Mouse (Mus musculus): ENCODE measurements at regions not wholly inside any gene's neighbourhood (a gene's known extent, or its start where the extent isn't known, plus 50 kb on each side); places are given as distances from the start of the nearest gene placed in this dataset.

- no peak overlapping the region for H3K9ac ChIP-seq (replicated peaks; ENCODE audit: low read length)
- no peak overlapping the region for H3K4me2 ChIP-seq (ENCODE audit: low read depth, low read length)
- no peak overlapping the region for H3K4me3 ChIP-seq (ENCODE audit: low read depth, low read length)
- DNase-seq (ENCODE audit: low spot score) = no peak
- no peak for ATAC-seq (replicated peaks; ENCODE audit: insufficient number of reproducible peaks, low FRiP score, low TSS enrichment, low read depth)
- H3K36me3 ChIP-seq (replicated peaks; ENCODE audit: control insufficient read depth, insufficient read depth, low read depth, low read length) = no peaks in the 10 kb centered on the region
- no peak overlapping the region for H3K27ac ChIP-seq (replicated peaks; ENCODE audit: low read depth, low read length)
- 61% methylated on average over 3 of the region's 3 CpGs for WGBS
- no peaks in the 10 kb centered on the region for H3K4me1 ChIP-seq (ENCODE audit: control insufficient read depth, insufficient read depth, low read length)
- H3K9me3 ChIP-seq (replicated peaks; ENCODE audit: control insufficient read depth, low read length) = no peaks in the 10 kb centered on the region
- no peaks in the 10 kb centered on the region for H3K27me3 ChIP-seq (ENCODE audit: control insufficient read depth, insufficient read depth, low read length)
Observed at GRCm38 (mm10) chr5:132848086-132848485, 304.9 kb upstream of the Auts2 start.

DNA sequence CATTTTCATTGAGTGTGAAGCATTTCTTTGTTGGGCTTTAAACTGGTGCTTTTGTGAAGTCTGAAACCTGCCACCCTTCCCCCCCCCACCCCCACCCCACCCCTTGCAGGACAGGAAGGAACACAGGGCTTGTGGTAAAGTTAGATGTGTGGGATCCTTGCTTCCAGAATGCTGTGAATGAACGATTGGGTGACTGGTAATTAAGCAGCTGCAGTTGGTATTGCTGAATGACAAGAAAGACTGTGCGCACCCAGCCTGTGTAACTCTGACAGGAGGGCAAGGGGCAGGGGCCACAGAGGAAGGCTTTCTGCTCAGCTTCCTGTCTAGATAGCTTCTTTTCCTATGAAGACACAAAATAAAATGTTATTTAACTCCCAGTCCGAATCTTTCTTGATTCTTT, 300.1 kb upstream of the Auts2 start:
- no peaks in the 10 kb centered on the region for H3K4me1 ChIP-seq (ENCODE audit: control insufficient read depth, insufficient read depth, low read length)
- H3K4me2 ChIP-seq (ENCODE audit: low read depth, low read length) = no peak overlapping the region
- DNase-seq (ENCODE audit: low spot score) (no peak), ATAC-seq (replicated peaks; ENCODE audit: insufficient number of reproducible peaks, low FRiP score, low TSS enrichment, low read depth) (no peak)
- no peak overlapping the region for H3K9ac ChIP-seq (replicated peaks; ENCODE audit: low read length)
- H3K9me3 ChIP-seq (replicated peaks; ENCODE audit: control insufficient read depth, low read length) = no peaks in the 10 kb centered on the region
- H3K4me3 ChIP-seq (ENCODE audit: low read depth, low read length) = no peak overlapping the region
- no peaks in the 10 kb centered on the region for H3K36me3 ChIP-seq (replicated peaks; ENCODE audit: control insufficient read depth, insufficient read depth, low read depth, low read length)
- H3K27ac ChIP-seq (replicated peaks; ENCODE audit: low read depth, low read length) = no peak overlapping the region
- no peaks in the 10 kb centered on the region for H3K27me3 ChIP-seq (ENCODE audit: control insufficient read depth, insufficient read depth, low read length)
- WGBS = 46% methylated on average over 3 of the region's 3 CpGs

- 91% methylated on average over 3 of the region's 3 CpGs for whole genome bisulfite sequencing
- no peak overlapping the region for H3K27ac ChIP-seq (replicated peaks; ENCODE audit: low read depth, low read length)
- H3K9ac ChIP-seq (replicated peaks; ENCODE audit: low read length) = no peak overlapping the region
- no peak for DNase-seq (ENCODE audit: low spot score)
- H3K9me3 ChIP-seq (replicated peaks; ENCODE audit: control insufficient read depth, low read length) = no peaks in the 10 kb centered on the region
- no peak for ATAC-seq (replicated peaks; ENCODE audit: insufficient number of reproducible peaks, low FRiP score, low TSS enrichment, low read depth)
- no peaks in the 10 kb centered on the region for H3K36me3 ChIP-seq (replicated peaks; ENCODE audit: control insufficient read depth, insufficient read depth, low read depth, low read length)
- H3K27me3 ChIP-seq (ENCODE audit: control insufficient read depth, insufficient read depth, low read length) = no peaks in the 10 kb centered on the region
- H3K4me3 ChIP-seq (ENCODE audit: low read depth, low read length) = no peak overlapping the region
- no peaks in the 10 kb centered on the region for H3K4me1 ChIP-seq (ENCODE audit: control insufficient read depth, insufficient read depth, low read length)
- H3K4me2 ChIP-seq (ENCODE audit: low read depth, low read length) = no peak overlapping the region
Observed at GRCm38 (mm10) chr5:132841794-132842193, 298.6 kb upstream of the Auts2 start.

- Histone ChIP-seq H3K36me3 (replicated peaks; ENCODE audit: control insufficient read depth, insufficient read depth, low read depth, low read length) (no peaks in the 10 kb centered on the region), H3K4me3 (ENCODE audit: low read depth, low read length) (no peak overlapping the region), H3K4me1 (ENCODE audit: control insufficient read depth, insufficient read depth, low read length) (no peaks in the 10 kb centered on the region), H3K9ac (replicated peaks; ENCODE audit: low read length) (no peak overlapping the region), H3K27me3 (ENCODE audit: control insufficient read depth, insufficient read depth, low read length) (no peaks in the 10 kb centered on the region), H3K27ac (replicated peaks; ENCODE audit: low read depth, low read length) (no peak overlapping the region), H3K9me3 (replicated peaks; ENCODE audit: control insufficient read depth, low read length) (no peaks in the 10 kb centered on the region), H3K4me2 (ENCODE audit: low read depth, low read length) (no peak overlapping the region)
- no peak for ATAC-seq (replicated peaks; ENCODE audit: insufficient number of reproducible peaks, low FRiP score, low TSS enrichment, low read depth)
- WGBS = 45% methylated on average over 2 of the region's 2 CpGs
- no peak for DNase-seq (ENCODE audit: low spot score)
Observed at GRCm38 (mm10) chr5:132837420-132837819, 294.3 kb upstream of the Auts2 start.

DNA sequence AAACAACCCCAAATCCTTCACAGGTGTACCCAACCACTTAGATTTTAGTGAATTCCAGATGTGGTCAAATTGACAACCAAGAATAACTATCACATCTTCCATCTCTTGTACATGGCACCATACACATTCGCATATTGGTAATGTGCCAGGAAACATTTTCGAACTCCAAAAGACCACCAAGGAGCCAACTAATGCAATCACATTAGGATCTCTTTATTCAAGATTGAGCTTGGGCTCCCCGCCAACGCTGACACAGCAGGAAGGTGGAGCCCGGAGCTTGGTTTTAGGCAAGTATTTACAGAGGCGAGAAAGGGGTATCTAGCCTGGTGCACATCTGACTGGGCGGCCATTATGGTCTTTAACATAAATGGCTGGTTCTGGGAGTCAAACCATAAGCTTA, 285.8 kb upstream of the Auts2 start:
- Histone ChIP-seq H3K4me1 (ENCODE audit: control insufficient read depth, insufficient read depth, low read length) (no peaks in the 10 kb centered on the region), H3K27ac (replicated peaks; ENCODE audit: low read depth, low read length) (no peak overlapping the region), H3K9me3 (replicated peaks; ENCODE audit: control insufficient read depth, low read length) (no peaks in the 10 kb centered on the region), H3K9ac (replicated peaks; ENCODE audit: low read length) (no peak overlapping the region), H3K36me3 (replicated peaks; ENCODE audit: control insufficient read depth, insufficient read depth, low read depth, low read length) (no peaks in the 10 kb centered on the region), H3K4me3 (ENCODE audit: low read depth, low read length) (no peak overlapping the region), H3K4me2 (ENCODE audit: low read depth, low read length) (no peak overlapping the region), H3K27me3 (ENCODE audit: control insufficient read depth, insufficient read depth, low read length) (no peaks in the 10 kb centered on the region)
- no peak for DNase-seq (ENCODE audit: low spot score)
- 87% methylated on average over 7 of the region's 7 CpGs for WGBS
- ATAC-seq (replicated peaks; ENCODE audit: insufficient number of reproducible peaks, low FRiP score, low TSS enrichment, low read depth) = no peak

DNA sequence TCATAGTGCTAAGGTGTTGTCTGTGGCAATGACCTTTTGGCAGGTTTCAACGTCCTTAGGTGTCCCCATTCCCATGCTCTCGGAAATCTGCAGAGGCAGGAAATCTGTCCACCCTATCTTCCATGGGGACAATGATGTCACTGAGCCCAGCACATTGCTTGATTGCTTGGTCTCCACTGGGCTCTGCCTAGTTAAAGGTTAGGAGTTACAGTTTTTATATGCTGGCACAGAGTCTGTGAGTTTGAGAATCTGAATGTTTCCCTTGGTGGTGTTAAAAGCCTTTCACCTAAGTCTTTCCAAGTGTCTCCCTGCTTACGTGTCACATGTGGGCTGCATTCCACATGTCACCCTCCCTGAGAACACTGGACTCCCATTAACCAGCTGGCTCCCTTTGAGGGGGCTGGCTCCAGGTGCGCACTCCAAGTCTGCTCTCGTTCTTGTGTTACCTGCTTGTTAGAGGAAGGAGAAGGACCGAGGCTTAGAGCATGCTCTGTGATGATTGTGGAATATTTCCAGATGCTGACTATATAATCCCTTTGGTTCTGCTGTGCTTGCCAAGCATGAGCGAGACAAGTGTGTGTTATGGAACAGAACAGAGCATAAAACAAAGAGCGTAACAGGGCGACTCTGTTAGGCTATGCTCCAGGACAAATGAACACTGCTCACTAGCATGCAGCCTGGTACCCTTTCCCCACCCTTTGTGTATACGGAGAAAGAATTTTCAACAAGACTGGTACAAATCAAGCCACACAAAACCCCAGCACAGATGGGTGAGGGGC, 284.6 kb upstream of the Auts2 start:
- Histone ChIP-seq H3K4me3 (ENCODE audit: low read depth, low read length) (no peak overlapping the region), H3K4me2 (ENCODE audit: low read depth, low read length) (no peak overlapping the region), H3K36me3 (replicated peaks; ENCODE audit: control insufficient read depth, insufficient read depth, low read depth, low read length) (no peaks in the 10 kb centered on the region), H3K27ac (replicated peaks; ENCODE audit: low read depth, low read length) (no peak overlapping the region), H3K9me3 (replicated peaks; ENCODE audit: control insufficient read depth, low read length) (no peaks in the 10 kb centered on the region), H3K9ac (replicated peaks; ENCODE audit: low read length) (no peak overlapping the region), H3K4me1 (ENCODE audit: control insufficient read depth, insufficient read depth, low read length) (no peaks in the 10 kb centered on the region), H3K27me3 (ENCODE audit: control insufficient read depth, insufficient read depth, low read length) (no peaks in the 10 kb centered on the region)
- 86% methylated on average over 10 of the region's 10 CpGs for WGBS
- DNase-seq (ENCODE audit: low spot score) (no peak), ATAC-seq (replicated peaks; ENCODE audit: insufficient number of reproducible peaks, low FRiP score, low TSS enrichment, low read depth) (no peak)

GRCm38 (mm10) chr5:132826009-132826408, 282.9 kb upstream of the Auts2 start:
- Histone ChIP-seq H3K4me1 (ENCODE audit: control insufficient read depth, insufficient read depth, low read length) (no peaks in the 10 kb centered on the region), H3K9ac (replicated peaks; ENCODE audit: low read length) (no peak overlapping the region), H3K4me3 (ENCODE audit: low read depth, low read length) (no peak overlapping the region), H3K9me3 (replicated peaks; ENCODE audit: control insufficient read depth, low read length) (no peaks in the 10 kb centered on the region), H3K27me3 (ENCODE audit: control insufficient read depth, insufficient read depth, low read length) (no peaks in the 10 kb centered on the region), H3K36me3 (replicated peaks; ENCODE audit: control insufficient read depth, insufficient read depth, low read depth, low read length) (no peaks in the 10 kb centered on the region), H3K27ac (replicated peaks; ENCODE audit: low read depth, low read length) (no peak overlapping the region), H3K4me2 (ENCODE audit: low read depth, low read length) (no peak overlapping the region)
- no peak for ATAC-seq (replicated peaks; ENCODE audit: insufficient number of reproducible peaks, low FRiP score, low TSS enrichment, low read depth)
- DNase-seq (ENCODE audit: low spot score) = no peak
- WGBS = 82% methylated on average over 5 of the region's 5 CpGs

DNA sequence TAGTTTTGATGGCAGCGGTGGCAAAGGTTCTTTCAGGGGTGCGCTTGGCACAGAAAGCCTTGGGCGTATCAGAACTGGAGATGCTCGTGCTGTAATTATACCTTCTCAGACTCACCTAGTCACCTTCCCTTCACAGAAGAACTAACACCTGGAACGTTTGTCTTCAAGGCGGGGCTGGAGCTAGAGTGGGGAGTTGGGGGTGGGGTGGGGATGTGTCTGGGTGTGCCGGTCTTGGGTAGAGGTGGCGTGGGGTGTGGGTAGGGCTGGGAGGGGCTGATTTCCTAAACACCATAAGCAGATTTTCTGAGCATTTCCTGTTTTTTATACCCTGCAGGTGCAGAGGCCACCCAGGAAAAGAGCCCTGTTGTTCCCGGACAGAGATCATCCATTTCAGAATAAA, 274.5 kb upstream of the Auts2 start:
- Histone ChIP-seq H3K36me3 (replicated peaks; ENCODE audit: control insufficient read depth, insufficient read depth, low read depth, low read length) (no peaks in the 10 kb centered on the region), H3K9ac (replicated peaks; ENCODE audit: low read length) (no peak overlapping the region), H3K4me3 (ENCODE audit: low read depth, low read length) (no peak overlapping the region), H3K9me3 (replicated peaks; ENCODE audit: control insufficient read depth, low read length) (no peaks in the 10 kb centered on the region), H3K27me3 (ENCODE audit: control insufficient read depth, insufficient read depth, low read length) (no peaks in the 10 kb centered on the region), H3K4me1 (ENCODE audit: control insufficient read depth, insufficient read depth, low read length) (no peaks in the 10 kb centered on the region), H3K27ac (replicated peaks; ENCODE audit: low read depth, low read length) (no peak overlapping the region), H3K4me2 (ENCODE audit: low read depth, low read length) (no peak overlapping the region)
- DNase-seq (ENCODE audit: low spot score) (no peak), ATAC-seq (replicated peaks; ENCODE audit: insufficient number of reproducible peaks, low FRiP score, low TSS enrichment, low read depth) (no peak)
- 85% methylated on average over 9 of the region's 9 CpGs for WGBS
